Mouse (Mus musculus): ENCODE measurements around the gene 4930404N11Rik. TPM values are rescaled to one million over a fixed set of nuclear protein-coding genes. Genes with fewer than 3 reads are reported as not detected.

4930404N11Rik gene
- polyA plus RNA-seq, 1 experiment from 2014 or later, result 0.80 TPM

GRCm38 (mm10) chr10:81320550-81321347, 44.9 kb downstream of the 4930404N11Rik start, which contains the start of gene Cactin:
Cactin (plus strand) TSS chr10:81321103.
- peak within 1 kb of the TSS; percentile 92 for H3K4me3 ChIP-seq
- H3K36me3 ChIP-seq, result peaks cover 60% of the 10 kb centered on the region
- peaks cover 36% of the 10 kb centered on the region for H3K4me1 ChIP-seq
- H3K27ac ChIP-seq, result peak within 1 kb of the TSS; percentile 80
- under 1% methylated on average over 68 of the region's 68 CpGs for WGBS
- ATAC-seq (ENCODE audit: low FRiP score, low read depth), result peak; percentile 92
- peak within 1 kb of the TSS; percentile 76 for H3K4me2 ChIP-seq (replicated peaks)
- H3K9me3 ChIP-seq, result no peaks in the 10 kb centered on the region
- H3K9ac ChIP-seq, result peak within 1 kb of the TSS; percentile 83
- H3K27me3 ChIP-seq (replicated peaks), result no peaks in the 10 kb centered on the region

GRCm38 (mm10) chr10:81319741-81320549, 45.7 kb downstream of the 4930404N11Rik start:
- Histone ChIP-seq H3K4me1 (peaks cover 36% of the 10 kb centered on the region), H3K4me3 (peak overlapping the region; percentile 92), H3K4me2 (replicated peaks) (peak overlapping the region; percentile 76), H3K9me3 (no peaks in the 10 kb centered on the region), H3K9ac (peak overlapping the region; percentile 83), H3K27me3 (replicated peaks) (no peaks in the 10 kb centered on the region), H3K27ac (peak overlapping the region; percentile 47; the same call in 1 of the 2 replicates), H3K36me3 (peaks cover 60% of the 10 kb centered on the region)
- WGBS, result 1% methylated on average over 38 of the region's 38 CpGs
- peak; percentile 2; the same call in 1 of the 2 replicates for ATAC-seq (ENCODE audit: low FRiP score, low read depth)

- 38% methylated on average over 8 of the region's 8 CpGs for WGBS
- Histone ChIP-seq H3K4me3 (peak overlapping the region; percentile 92; the same call in 1 of the 2 replicates), H3K4me1 (peaks cover 36% of the 10 kb centered on the region), H3K4me2 (replicated peaks) (peak overlapping the region; percentile 76), H3K9ac (peak overlapping the region; percentile 83), H3K36me3 (peaks cover 60% of the 10 kb centered on the region), H3K9me3 (no peaks in the 10 kb centered on the region), H3K27me3 (replicated peaks) (no peaks in the 10 kb centered on the region), H3K27ac (peak overlapping the region; percentile 47; the same call in 1 of the 2 replicates)
- no peak for ATAC-seq (ENCODE audit: low FRiP score, low read depth)
Measured at GRCm38 (mm10) chr10:81319330-81319699, 46.3 kb downstream of the 4930404N11Rik start.

- Histone ChIP-seq H3K27ac (no peak overlapping the region), H3K9me3 (no peaks in the 10 kb centered on the region), H3K9ac (no peak overlapping the region), H3K36me3 (peaks cover 60% of the 10 kb centered on the region), H3K27me3 (replicated peaks) (no peaks in the 10 kb centered on the region), H3K4me1 (peaks cover 36% of the 10 kb centered on the region), H3K4me2 (replicated peaks) (peak overlapping the region; percentile 76), H3K4me3 (no peak overlapping the region)
- WGBS, result 93% methylated on average over 13 of the region's 13 CpGs
- ATAC-seq (ENCODE audit: low FRiP score, low read depth), result no peak
Measured at GRCm38 (mm10) chr10:81318589-81319329, 46.9 kb downstream of the 4930404N11Rik start.

- Histone ChIP-seq H3K27me3 (replicated peaks) (no peaks in the 10 kb centered on the region), H3K36me3 (peaks cover 60% of the 10 kb centered on the region), H3K9me3 (no peaks in the 10 kb centered on the region), H3K9ac (0 out of 2 replicates have a peak overlapping the region, but pooled peaks have one; percentile 33), H3K27ac (no peak overlapping the region), H3K4me3 (no peak overlapping the region), H3K4me1 (peaks cover 32% of the 10 kb centered on the region), H3K4me2 (replicated peaks) (peak overlapping the region; percentile 41)
- WGBS, result 16% methylated on average over 20 of the region's 20 CpGs
- no peak for ATAC-seq (ENCODE audit: low FRiP score, low read depth)
Measured at GRCm38 (mm10) chr10:81317273-81317672, 48.3 kb downstream of the 4930404N11Rik start.

GRCm38 (mm10) chr10:81316338-81317060, 49.1 kb downstream of the 4930404N11Rik start:
- Histone ChIP-seq H3K4me2 (replicated peaks) (peak overlapping the region; percentile 41), H3K27ac (no peak overlapping the region), H3K4me1 (peaks cover 25% of the 10 kb centered on the region), H3K27me3 (replicated peaks) (no peaks in the 10 kb centered on the region), H3K9me3 (no peaks in the 10 kb centered on the region), H3K9ac (0 out of 2 replicates have a peak overlapping the region, but pooled peaks have one; percentile 33), H3K4me3 (no peak overlapping the region), H3K36me3 (peaks cover 67% of the 10 kb centered on the region)
- whole genome bisulfite sequencing, result 50% methylated on average over 16 of the region's 16 CpGs
- ATAC-seq (ENCODE audit: low FRiP score, low read depth), result no peak

GRCm38 (mm10) chr10:81315587-81315986, 50.0 kb downstream of the 4930404N11Rik start:
- no peaks in the 10 kb centered on the region for H3K27me3 ChIP-seq (replicated peaks)
- WGBS, result 95% methylated on average over 16 of the region's 16 CpGs
- no peak overlapping the region for H3K4me3 ChIP-seq
- no peak overlapping the region for H3K9ac ChIP-seq
- H3K4me1 ChIP-seq, result peaks cover 25% of the 10 kb centered on the region
- H3K27ac ChIP-seq, result no peak overlapping the region
- no peak for ATAC-seq (ENCODE audit: low FRiP score, low read depth)
- H3K4me2 ChIP-seq (replicated peaks), result no peak overlapping the region
- no peaks in the 10 kb centered on the region for H3K9me3 ChIP-seq
- H3K36me3 ChIP-seq, result peaks cover 76% of the 10 kb centered on the region

- no peak overlapping the region for H3K27ac ChIP-seq
- 79% methylated on average over 7 of the region's 7 CpGs for WGBS
- H3K36me3 ChIP-seq, result peaks cover 90% of the 10 kb centered on the region
- H3K9me3 ChIP-seq, result no peaks in the 10 kb centered on the region
- H3K4me3 ChIP-seq, result no peak overlapping the region
- ATAC-seq (ENCODE audit: low FRiP score, low read depth), result no peak
- peaks cover 16% of the 10 kb centered on the region for H3K4me1 ChIP-seq
- H3K9ac ChIP-seq, result no peak overlapping the region
- H3K27me3 ChIP-seq (replicated peaks), result no peaks in the 10 kb centered on the region
- no peak overlapping the region for H3K4me2 ChIP-seq (replicated peaks)
Measured at GRCm38 (mm10) chr10:81314201-81314600, 51.4 kb downstream of the 4930404N11Rik start.

- 96% methylated on average over 13 of the region's 13 CpGs for WGBS
- Histone ChIP-seq H3K36me3 (peaks cover 93% of the 10 kb centered on the region), H3K4me2 (replicated peaks) (no peak overlapping the region), H3K27me3 (replicated peaks) (no peaks in the 10 kb centered on the region), H3K9ac (no peak overlapping the region), H3K4me1 (peaks cover 10% of the 10 kb centered on the region), H3K9me3 (no peaks in the 10 kb centered on the region), H3K4me3 (no peak overlapping the region), H3K27ac (no peak overlapping the region)
- no peak for ATAC-seq (ENCODE audit: low FRiP score, low read depth)
Measured at GRCm38 (mm10) chr10:81313581-81313980, 52.0 kb downstream of the 4930404N11Rik start.
